Mouse (Mus musculus) testis, postnatal 10 days (tissue): ENCODE results near the gene Dlx5.

Experiments
- DNase-seq: peaks from one replicate; pipeline ENCODE4 v3.0.0; 2021; ENCODE audit warnings: low spot score

Gene Dlx5

GRCm38 (mm10) chr6:6876231-6876630, 5.7 kb downstream of the Dlx5 start:
- DNase-seq = no peak

- no peak for DNase-seq
These were observed 6.2 kb downstream of the Dlx5 start for GRCm38 (mm10) chr6:6875676-6876075.

- DNase-seq = no peak
These were observed 6.7 kb downstream of the Dlx5 start for GRCm38 (mm10) chr6:6875136-6875535.

GRCm38 (mm10) chr6:6874073-6874771, 7.7 kb downstream of the Dlx5 start:
- no peak for DNase-seq

GRCm38 (mm10) chr6:6873476-6874072, 8.3 kb downstream of the Dlx5 start:
- DNase-seq = no peak

- DNase-seq = no peak
These were observed 9.0 kb downstream of the Dlx5 start for GRCm38 (mm10) chr6:6872873-6873272.

- no peak for DNase-seq
These were observed 10.2 kb downstream of the Dlx5 start for GRCm38 (mm10) chr6:6871692-6872091.

GRCm38 (mm10) chr6:6870876-6871420, 10.9 kb downstream of the Dlx5 start:
- DNase-seq = no peak

GRCm38 (mm10) chr6:6869961-6870800, 11.7 kb downstream of the Dlx5 start:
- no peak for DNase-seq

GRCm38 (mm10) chr6:6869041-6869685, 12.7 kb downstream of the Dlx5 start:
- no peak for DNase-seq

- no peak for DNase-seq
These were observed 14.9 kb downstream of the Dlx5 start for GRCm38 (mm10) chr6:6867031-6867430.

GRCm38 (mm10) chr6:6864441-6865440, 17.1 kb downstream of the Dlx5 start:
- no peak for DNase-seq

GRCm38 (mm10) chr6:6863955-6864354, 17.9 kb downstream of the Dlx5 start:
- DNase-seq = no peak

GRCm38 (mm10) chr6:6863160-6863870, 18.6 kb downstream of the Dlx5 start, which contains the start of gene Dlx6:
TSS of gene Dlx6 (plus strand) at chr6:6863334.
- DNase-seq = no peak

- DNase-seq = no peak
These were observed 19.3 kb downstream of the Dlx5 start for GRCm38 (mm10) chr6:6862611-6863010.

- DNase-seq = no peak
These were observed 20.0 kb downstream of the Dlx5 start for GRCm38 (mm10) chr6:6861798-6862428.

- DNase-seq = no peak
These were observed 20.6 kb downstream of the Dlx5 start for GRCm38 (mm10) chr6:6861086-6861797.

GRCm38 (mm10) chr6:6860411-6861085, 21.3 kb downstream of the Dlx5 start:
- DNase-seq = no peak
